Mouse (Mus musculus) 3T3-L1 (cell line): ENCODE measurements around the gene Naxd.
A peak's percentile ranks its signal among the peaks of the same experiment; 100 is the strongest.

Experiments used
- DNase-seq: peaks from one replicate; pipeline ENCODE4 v3.0.0-alpha.2; 2015; ENCODE audit warnings: low read depth, low spot score

Naxd gene

DNA sequence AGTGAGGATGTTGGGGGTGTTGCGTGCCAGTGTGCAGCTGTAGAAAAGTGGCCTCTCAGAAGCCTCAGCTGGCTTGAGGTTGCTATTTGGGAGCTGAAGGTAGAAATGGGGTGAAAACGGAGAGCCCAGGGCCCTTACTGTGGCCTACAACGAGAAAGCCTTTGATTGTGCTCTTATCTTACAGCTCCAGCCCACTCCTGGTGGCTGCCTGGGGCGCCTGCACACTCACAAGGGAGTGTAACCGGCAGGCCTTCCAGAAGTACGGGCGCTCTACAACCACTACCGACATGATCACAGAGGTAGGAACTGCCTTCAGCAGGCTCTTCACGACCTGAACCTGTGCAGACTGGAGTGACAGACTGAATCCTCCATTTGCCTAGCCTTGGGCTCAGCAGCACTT lies 15.4 kb downstream of the Naxd start:
- DNase-seq: no peak

DNA sequence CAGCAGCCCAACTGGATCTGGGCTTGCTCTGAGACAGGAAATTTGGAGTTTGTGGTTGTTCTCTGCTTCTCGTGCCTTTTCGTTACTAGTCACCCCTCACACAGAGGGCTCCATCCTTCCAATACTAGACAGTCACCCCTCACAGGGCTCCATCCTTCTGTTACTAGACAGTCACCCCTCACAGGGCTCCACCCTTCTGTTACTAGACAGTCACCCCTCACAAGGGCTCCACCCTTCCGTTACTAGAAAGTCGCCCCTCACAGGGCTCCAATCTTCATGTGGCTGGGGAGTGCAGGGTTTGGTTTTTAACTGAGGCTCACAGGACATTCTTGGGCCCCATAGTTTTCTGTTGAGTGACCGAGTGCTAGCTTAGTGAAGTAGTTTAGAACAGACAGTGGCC lies 15.9 kb downstream of the Naxd start:
- DNase-seq: no peak

DNA sequence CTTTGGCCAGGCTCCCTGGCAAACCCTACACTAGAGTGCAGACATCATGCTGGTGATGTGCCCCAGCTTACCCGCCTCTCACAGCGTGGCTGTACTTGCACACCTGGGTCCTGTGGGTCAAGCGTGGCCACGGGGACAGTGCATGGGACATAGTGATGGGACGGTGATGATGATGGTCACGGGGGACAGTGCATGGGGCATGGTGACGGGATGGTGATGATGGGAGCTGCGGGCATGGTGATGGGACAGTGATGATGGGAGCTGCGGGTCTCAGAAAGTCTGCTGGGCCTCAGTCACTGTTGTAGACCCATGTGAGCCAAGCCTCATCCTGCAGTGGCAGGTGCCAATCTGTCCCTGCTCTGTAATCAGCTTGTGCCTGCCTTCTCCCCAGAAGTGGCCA lies 19.0 kb downstream of the Naxd start:
- DNase-seq: no peak

DNA sequence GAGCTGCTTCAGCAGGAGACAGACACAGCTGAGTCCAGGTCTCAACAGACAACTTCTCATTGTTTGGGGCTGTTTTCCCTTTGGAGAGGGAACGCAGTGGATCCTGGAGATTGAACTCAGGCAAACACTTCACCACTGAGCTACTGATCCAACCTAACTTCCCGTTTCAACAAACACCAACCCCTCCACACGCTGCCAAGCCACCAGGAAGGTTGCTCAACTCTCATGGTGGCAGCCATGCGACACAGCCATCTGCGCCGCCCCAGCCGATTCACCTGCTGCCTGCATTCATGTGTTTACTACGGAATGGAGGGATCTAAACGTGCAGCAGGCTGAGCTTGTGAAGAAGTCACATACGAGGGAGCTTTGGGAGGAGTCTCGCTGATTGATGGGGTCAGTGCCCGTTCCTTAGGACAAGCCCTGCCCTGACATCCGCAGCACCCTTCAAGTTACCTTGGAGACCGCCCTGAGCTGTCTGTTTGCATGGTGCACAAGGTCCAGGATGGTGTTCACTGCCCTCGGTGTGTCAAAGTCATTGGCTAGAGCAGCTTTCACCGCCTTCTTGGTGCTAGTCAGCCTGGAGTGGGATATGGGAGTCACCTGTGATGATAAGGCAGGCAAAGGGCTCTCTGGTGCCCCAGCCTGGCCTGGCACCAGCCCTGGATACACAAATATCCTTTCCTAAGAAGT lies 20.2 kb downstream of the Naxd start:
- DNase-seq: no peak

DNA sequence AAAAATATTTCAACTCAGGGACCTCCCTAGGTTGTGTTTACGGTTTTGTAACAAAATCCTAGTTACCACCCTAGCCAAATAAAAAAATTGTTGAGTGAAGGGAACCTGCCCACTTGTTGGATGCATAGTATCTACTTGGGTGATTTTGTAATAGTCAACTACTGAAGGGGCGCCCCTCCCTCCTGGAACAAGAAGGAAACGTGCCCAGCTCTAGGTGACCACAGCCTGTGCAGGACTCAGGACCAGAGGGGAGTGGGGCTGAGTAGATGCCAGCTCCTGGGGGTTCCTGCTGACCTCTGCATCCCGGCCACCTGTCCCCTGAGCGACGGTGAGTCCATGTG lies 20.7 kb downstream of the Naxd start:
- no peak for DNase-seq

DNA sequence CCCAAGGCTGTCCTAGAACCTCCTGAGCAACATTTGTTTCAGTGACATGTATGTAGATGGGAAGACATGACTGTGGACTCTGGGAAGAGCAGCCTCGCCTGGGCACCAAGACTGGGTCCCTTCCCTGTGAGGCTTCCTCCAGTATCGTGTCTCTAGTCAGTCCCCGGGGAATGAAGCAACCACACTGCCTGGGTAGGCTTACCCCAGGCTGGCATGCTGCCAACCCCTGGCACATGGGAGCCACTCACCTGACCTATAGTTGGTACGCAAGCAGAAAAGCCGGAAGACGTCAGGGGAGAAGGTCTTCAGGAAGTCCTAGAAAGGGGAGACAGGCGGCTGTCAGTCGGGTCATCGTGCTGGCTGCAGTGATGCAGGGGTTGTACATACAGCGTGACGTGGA lies 21.4 kb downstream of the Naxd start:
- no peak for DNase-seq

DNA sequence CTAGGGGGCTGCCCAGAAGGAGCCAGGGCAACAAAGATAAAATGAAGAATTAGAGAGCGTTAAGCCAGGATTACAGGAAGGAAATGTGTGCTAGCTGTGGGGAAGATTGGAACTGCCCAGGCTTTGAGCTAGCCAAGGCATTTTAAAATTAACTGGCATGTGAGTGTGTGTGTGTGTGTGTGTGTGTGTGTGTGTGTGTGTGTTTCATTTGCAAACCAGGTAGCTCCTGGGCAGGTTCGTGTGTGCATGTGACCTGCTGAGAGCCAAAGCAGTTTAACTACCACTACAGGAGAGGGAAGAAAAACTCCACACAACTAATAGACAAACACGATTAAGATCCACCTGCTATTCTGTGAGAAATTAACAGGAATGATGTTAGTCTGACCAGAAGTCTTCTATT lies 26.0 kb downstream of the Naxd start:
- no peak for DNase-seq

DNA sequence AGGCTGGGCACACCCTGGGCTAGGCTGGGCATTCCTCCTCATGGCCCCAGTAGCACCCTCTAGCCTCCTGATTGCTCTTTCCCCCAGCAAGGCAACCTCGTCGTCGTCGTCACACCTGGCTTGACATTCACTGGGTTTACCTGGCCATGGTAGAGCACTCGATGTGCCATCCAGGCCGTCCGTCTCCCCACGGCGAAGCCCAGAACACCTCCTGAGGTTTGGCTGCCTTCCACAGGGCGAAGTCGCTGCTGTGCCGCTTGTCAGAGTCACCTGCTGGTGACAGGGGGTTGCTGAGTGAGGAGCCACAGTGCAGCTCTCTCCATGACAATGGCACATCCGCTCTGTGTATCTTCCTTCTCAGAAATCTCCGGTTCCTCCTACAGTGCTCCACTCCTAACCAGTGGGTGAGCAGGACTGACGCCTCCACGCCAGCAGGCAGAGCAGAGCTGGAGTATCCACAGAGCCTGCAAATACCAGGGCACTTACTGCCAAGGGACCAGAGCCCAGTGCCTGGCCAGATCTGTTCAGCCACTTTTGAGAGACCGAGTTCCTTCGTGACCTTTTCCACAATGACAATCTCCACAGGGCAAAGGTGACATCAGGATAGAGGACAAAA lies 33.0 kb downstream of the Naxd start:
- DNase-seq: no peak

DNA sequence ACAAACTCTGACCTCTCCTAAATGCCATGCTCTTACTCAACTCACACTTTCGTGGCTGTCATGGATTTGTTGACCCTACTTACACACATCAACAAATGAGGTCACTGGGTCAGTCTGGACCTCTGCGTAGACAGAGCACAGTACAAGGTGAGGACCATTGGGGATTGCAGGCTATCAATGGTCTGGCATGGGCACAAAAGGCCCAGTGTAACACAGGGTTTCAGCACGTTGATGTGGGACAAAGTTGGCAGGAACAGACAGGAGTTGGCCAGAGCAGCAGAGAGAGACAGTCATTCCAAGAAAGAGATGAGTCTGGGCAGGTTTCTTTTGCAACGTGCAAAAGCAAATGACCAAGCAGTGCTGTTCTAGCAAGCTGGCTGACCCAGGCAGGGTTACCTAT lies 33.5 kb downstream of the Naxd start:
- DNase-seq: no peak

DNA sequence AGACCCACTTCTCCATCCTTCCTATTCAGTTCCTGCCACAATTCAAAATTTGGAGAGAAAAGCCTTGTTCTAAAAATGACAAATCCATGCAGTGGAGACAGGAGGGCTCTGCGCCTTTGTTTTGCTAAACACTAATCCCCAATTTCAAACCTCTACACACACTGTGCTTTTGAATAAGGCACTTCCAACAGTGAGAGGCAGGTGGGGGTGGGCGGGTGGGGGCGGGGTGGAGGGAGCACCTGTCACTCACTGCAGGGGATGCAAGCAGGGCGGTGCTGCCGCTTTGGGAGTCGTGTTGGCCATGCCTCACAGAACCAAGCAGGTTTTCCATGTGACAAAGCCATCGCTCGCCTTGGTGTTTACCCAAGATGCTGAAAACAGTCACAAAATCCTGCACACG lies 37.2 kb downstream of the Naxd start:
- DNase-seq: no peak

DNA sequence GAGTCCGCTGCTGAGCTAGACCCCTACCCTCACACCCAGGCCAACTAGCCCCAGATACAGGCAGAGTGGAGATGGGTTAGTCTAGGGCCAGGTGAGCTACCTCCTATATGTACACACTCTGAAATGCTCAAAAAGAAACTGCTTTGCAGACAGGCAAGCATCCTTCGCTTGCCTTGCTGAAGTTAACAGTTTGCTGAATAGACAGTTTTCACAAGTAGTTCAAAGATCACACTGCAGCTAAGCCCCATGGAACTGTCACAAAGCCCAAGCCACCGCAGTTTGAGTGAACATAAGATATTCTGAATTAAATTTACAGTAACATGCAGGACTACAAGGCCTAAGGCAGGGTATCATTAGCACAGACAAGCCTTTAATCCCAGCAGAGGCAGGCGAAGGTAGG lies 41.7 kb downstream of the Naxd start:
- DNase-seq: no peak

DNA sequence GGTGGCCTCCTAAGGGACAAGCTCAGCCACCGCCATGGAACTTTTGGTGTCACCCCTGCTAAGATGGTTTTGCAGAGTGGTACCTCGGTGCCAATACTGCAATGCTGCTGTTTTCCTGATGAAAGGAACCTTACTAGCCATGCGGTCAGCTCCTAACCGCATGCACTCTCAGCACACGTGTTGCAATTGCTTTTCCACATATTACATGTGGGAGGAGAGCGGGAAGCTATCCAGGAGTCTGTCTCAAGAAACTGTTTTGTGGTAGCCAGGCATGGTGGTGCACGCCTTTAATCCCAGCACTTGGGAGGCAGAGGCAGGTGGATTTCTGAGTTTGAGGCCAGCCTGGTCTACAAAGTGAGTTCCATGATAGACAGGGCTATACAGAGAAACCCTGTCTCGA lies 42.9 kb downstream of the Naxd start:
- no peak for DNase-seq

DNA sequence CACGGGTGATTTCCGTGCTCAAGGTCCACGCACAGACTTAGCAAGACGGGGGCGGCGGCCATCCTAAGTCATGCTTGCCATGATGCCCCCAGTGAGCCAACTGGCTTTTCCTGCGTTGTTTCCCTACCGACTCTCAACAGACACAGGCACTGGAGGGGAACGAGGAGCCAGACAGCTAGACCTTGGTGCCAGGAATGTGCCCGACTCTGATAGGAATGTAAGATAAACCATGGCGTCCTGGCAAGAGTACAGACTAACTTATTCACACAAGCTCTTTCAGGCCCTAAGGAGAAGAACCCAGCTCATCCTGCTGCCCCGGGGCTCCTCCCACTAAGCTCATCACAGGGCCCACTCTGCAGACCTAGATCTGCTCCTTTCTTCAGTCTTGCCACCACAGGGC lies 44.7 kb downstream of the Naxd start:
- DNase-seq: no peak

DNA sequence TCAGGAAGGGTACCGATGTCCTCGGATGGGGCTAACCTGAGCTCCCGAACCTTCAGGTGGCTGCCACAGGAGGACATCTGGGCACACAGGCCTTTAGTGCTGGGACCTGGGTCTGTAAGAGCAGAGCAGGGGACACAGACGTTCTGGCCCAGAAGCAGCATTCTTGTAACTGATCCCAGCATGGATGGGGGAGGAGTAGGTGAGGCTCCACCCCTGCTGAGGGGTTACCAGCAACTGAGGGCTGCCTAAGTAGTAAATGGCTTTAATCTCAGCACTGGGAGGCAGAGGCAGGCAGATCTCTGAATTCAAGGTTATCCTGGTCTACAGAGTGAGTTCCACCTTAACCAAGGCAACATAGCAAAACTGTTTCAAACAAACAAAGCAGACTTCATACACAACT lies 45.6 kb downstream of the Naxd start:
- DNase-seq: no peak

DNA sequence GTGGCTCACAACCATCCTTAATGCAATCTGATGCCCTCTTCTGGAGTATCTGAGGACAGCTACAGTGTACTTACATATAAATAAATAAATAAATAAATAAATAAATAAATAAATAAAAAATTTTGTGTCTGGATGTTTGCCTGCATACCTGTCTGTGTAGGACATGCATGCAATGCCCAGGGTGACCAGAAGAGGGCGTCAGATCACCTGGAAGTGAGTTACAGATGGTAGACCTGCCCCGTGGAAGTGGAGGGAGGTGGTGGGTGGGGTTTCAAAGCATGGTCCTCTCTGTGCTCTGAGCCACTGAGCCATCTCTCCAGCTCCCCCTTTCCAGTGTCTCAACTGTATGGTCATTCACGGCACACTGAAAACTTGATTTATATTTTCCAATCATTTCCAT lies 47.1 kb downstream of the Naxd start:
- no peak for DNase-seq

DNA sequence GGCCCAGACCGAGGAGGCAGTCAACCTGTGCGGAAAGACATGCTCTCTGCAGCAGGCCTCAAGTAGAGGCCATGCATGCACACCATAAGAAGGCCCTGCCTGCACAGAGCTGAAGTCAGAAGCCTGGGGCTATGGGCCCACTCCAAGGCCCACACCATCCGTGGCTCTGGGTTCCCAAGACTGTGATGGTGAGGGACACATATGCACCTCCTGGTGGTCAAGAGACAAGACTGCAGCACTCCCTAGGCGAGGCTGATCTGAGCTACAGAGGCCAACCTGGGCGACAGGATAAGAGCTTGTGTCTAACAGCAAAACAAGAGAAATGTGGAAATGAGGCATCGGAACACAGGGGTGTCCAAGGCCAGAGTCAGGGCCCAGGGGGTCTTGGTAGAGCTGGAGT lies 49.8 kb downstream of the Naxd start:
- peak; percentile 34 for DNase-seq

DNA sequence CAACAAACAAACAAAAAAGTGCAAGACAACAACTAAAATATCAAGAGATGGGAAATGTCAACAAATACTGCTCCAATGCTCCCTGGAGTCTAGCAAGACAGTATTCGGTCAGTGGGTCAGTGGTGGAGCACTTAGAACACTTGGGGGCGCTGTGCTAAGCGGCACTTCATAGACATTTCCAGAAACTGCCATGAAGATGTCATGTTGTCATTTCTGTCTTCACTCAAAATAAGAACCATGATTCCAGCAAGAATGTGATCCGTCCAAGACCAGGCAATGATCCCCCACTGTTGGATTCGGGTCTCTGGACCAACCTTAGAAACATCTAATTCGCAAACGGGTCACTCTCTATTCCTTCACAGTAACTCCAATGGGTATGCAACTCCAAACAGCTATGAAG lies 52.4 kb downstream of the Naxd start:
- peak; percentile 86 for DNase-seq

DNA sequence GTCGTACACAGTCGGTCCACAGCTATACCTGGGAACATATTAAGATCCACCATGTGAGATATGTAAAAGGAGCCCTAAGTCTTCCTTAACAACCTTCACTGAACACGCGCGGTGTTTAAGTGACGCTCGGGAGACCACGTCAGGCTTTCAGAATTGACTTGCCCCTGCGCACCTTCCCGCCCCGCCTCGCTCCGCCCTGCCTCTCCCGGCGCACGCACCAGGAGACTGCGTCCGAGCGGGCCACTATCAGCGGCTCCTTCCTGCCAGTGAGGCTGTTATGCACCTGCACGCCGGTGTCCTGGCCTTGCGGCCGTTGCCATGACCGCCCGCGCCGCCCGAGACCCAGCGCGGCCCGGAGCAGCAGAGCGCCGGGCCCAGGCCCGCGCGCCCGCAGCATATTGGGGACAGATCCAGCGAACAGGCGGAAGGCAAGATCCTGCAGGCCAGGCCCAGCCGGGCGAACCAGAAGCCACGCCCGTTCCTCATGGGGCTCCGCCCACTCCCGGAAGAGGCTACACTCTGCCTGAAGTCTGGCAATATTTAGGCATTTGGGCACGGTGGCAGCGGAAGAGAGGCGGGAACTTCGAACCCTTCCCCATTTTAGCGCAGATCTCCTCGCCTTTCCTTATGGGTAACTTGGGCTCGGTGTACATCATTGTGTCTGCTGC lies 53.1 kb downstream of the Naxd start, which contains the start of gene Cars2:
TSS of gene Cars2 (minus strand) at position 503 of the 668 bp plus-strand sequence.
- peak; percentile 93 for DNase-seq

DNA sequence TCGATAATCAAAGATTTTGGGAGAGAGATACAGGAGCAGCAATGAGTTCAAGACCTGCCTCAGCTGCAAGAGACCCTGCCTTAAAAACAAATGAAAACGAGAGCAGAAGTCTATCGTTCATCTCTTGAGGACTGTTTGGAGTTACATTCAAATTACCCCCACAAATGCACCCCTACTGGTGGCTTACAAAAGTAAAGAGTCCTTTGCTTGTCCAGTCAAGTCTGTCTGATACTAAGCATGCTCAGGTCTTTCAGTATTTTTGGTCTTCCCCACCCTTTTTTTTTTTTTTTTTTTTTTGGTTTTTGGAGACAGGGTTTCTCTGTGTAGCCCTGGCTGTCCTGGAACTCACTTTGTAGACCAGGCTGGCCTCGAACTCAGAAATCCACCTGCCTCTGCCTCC lies 54.2 kb downstream of the Naxd start:
- DNase-seq: peak; percentile 34

DNA sequence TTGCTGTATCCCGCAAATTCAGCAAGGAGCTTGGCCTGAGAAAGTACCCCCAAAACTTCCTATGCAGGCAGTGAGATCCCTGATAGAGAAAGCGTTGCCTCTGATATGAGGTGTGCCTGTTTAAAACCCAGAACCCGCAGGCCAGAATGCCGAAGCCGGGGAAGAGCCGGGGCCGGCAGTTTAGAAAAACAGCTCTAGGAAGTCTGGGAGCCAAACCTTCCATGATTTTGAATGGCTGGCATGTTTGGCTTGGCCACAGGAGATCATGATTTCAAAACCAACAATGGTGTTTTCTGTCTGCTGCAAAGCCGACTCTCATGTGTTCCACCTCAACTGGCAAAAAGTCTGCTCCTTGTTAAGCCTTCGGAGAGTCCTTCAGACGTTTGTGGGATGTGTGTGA lies 55.1 kb downstream of the Naxd start:
- no peak for DNase-seq

DNA sequence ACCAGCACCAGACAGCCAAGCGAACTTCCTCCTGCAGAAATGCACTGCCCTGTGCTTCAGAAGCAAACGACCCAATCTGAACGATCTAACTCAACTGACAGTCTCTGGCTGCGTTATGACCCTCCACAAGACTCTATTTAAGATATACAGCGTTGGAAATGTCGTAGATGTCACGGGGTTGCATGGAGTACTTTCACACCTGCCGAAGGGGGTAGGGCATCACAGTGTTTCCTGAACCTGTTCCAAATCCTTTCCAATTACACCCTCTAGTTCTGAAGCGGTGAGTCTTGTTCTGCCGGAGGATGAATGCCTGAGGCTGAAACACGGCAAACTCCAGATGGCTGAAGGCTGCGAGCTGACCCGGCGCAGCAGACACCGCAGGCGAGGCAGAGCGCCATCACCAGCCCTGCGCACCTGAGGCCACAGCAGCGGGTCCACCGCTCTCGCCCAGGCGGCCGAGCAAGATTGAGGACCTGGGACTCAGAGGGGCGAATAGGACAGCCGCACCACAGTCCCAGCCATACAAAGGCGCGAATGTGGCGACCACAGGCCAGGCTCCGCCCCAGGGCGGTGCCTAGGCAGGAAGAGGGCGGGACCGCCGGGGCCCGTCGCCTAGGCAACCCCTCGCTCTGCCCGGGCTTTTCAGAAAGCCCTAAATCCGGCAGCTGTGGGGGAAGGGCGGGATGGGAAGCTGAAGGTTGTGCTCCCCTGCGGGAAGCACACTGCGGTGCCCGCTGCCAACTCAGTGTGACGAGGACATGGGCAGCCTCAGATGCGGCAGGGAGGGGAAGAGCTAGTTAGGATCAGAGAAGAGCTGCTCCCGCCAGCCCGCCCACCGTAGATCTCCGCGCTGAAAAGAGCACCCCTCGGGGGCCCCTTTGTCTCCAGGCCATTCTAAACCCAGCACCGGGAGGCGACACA lies 57.8 kb downstream of the Naxd start, which contains the start of gene Ing1:
TSS of gene Ing1 (plus strand) at position 773 of the 921 bp plus-strand sequence.
- peak; percentile 93 for DNase-seq
